ENCODE assay signal across 27 mouse cellular contexts in the genomic region with DNA sequence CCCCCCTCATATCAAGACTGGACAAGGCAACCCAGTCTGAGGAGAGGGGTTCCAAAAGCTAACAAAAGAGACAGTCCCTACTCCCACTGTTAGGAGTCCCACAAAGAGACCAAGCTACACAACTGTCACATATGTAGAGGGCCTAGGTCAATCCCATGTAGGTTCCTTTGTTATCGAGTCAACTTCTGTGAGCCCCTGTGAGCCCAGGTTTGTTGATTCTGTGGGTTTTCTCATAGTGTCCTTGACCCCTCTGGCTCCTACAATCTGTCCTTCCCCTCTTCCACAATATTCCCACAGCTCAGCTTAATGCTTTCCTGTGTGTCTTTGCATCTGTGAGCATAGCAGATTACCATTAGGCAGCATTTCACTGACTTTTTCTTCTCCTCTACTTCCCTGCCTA. TPM values are rescaled to one million over a fixed set of nuclear protein-coding genes. Genes with fewer than 3 reads are reported as not detected.
DNase-seq lines count a peak whose midpoint lies in the region; ATAC-seq and TF ChIP-seq lines count a peak whose summit lies in the region.
"Had no signal": no experiment of that assay in that cellular context is flagged by ENCODE, and none has a peak within 500 bp of the region (broad histone marks: within the 10 kb centered on the region; RNA-seq: fewer than 3 reads in every experiment).

No protein-coding gene starts in this region.

- no peak for TF ChIP-seq CTCF in kidney, adult 2 months (conservative IDR thresholded peaks at IDR 0.05; ENCODE audit: insufficient read depth, insufficient read length, low read depth, low read length)

- no peak overlapping the region for H3K9ac ChIP-seq in forebrain, embryonic 13.5 days
- H3K9ac ChIP-seq in kidney, embryonic 16.5 days (replicated peaks; ENCODE audit: low read length), result no peak overlapping the region
- H3K9ac ChIP-seq in midbrain, embryonic 11.5 days (ENCODE audit: low read length), result no peak overlapping the region
- H3K9ac ChIP-seq in midbrain, embryonic 16.5 days (ENCODE audit: low read depth, low read length), result no peak overlapping the region
- H3K9ac ChIP-seq in embryonic facial prominence, embryonic 13.5 days, result no peak overlapping the region
- H3K9ac ChIP-seq: embryonic facial prominence, embryonic 12.5 days; embryonic facial prominence, embryonic 15.5 days had no signal

- peaks cover 58% of the 10 kb centered on the region for H3K4me1 ChIP-seq in forebrain, embryonic 10.5 days
- peaks cover 11% of the 10 kb centered on the region for H3K4me1 ChIP-seq in forebrain, embryonic 13.5 days
- peaks cover 17% of the 10 kb centered on the region for H3K4me1 ChIP-seq in kidney, embryonic 16.5 days (ENCODE audit: insufficient read depth, low read length)
- peaks cover 5% of the 10 kb centered on the region; the same call in 1 of the 2 replicates for H3K4me1 ChIP-seq in kidney, adult 2 months (ENCODE audit: control insufficient read depth, insufficient read depth, low read length)
- peaks cover 11% of the 10 kb centered on the region for H3K4me1 ChIP-seq in midbrain, embryonic 11.5 days (ENCODE audit: control insufficient read depth, insufficient read depth, low read length)
- H3K4me1 ChIP-seq in midbrain, embryonic 16.5 days (ENCODE audit: control insufficient read depth, insufficient read depth, low read length), result peaks cover 7% of the 10 kb centered on the region
- H3K4me1 ChIP-seq in embryonic facial prominence, embryonic 13.5 days, result peaks cover 16% of the 10 kb centered on the region

- no peak overlapping the region for H3K4me3 ChIP-seq in forebrain, embryonic 10.5 days
- H3K4me3 ChIP-seq in forebrain, embryonic 13.5 days, result no peak overlapping the region
- no peak overlapping the region for H3K4me3 ChIP-seq in kidney, embryonic 16.5 days (ENCODE audit: low read length)
- H3K4me3 ChIP-seq in kidney, adult 2 months (ENCODE audit: insufficient read depth, low read depth, low read length), result no peak overlapping the region
- no peak overlapping the region for H3K4me3 ChIP-seq in midbrain, embryonic 11.5 days (ENCODE audit: low read depth, low read length)
- H3K4me3 ChIP-seq in midbrain, embryonic 16.5 days (ENCODE audit: low read depth, low read length), result no peak overlapping the region
- no peak overlapping the region for H3K4me3 ChIP-seq in embryonic facial prominence, embryonic 13.5 days
- H3K4me3 ChIP-seq: embryonic facial prominence, embryonic 12.5 days; embryonic facial prominence, embryonic 15.5 days; erythroblast, embryonic 14.5 days had no signal

- ATAC-seq in forebrain, embryonic 13.5 days, result no peak
- peak; percentile 37; the same call in 1 of the 2 replicates for ATAC-seq in kidney, embryonic 16.5 days (ENCODE audit: low FRiP score, low TSS enrichment)
- ATAC-seq in midbrain, embryonic 11.5 days (ENCODE audit: low FRiP score), result no peak
- ATAC-seq in midbrain, embryonic 16.5 days, result no peak
- ATAC-seq in embryonic facial prominence, embryonic 13.5 days (ENCODE audit: insufficient number of reproducible peaks, insufficient read depth, low FRiP score, low TSS enrichment, low read depth), result 0 out of 2 replicates have a peak, but pooled peaks have one; percentile 20
- ATAC-seq: activated CD4-positive, CD25-positive, alpha-beta regulatory T cell, adult 4 months; CD4-positive, CD25-positive, alpha-beta regulatory T cell, adult 4 months; forebrain, embryonic 14.5 days; forebrain, embryonic 16.5 days; Patski had no signal

- no peaks in the 10 kb centered on the region for H3K36me3 ChIP-seq in forebrain, embryonic 10.5 days (replicated peaks)
- H3K36me3 ChIP-seq in forebrain, embryonic 13.5 days (ENCODE audit: poor library complexity, severe bottlenecking), result no peaks in the 10 kb centered on the region
- H3K36me3 ChIP-seq in kidney, embryonic 16.5 days (ENCODE audit: insufficient read depth, low read length), result no peaks in the 10 kb centered on the region
- no peaks in the 10 kb centered on the region for H3K36me3 ChIP-seq in kidney, adult 2 months (ENCODE audit: control insufficient read depth, insufficient read depth, low read length)
- H3K36me3 ChIP-seq in midbrain, embryonic 11.5 days (ENCODE audit: control insufficient read depth, insufficient read depth, low read length), result no peaks in the 10 kb centered on the region
- H3K36me3 ChIP-seq in midbrain, embryonic 16.5 days (ENCODE audit: control insufficient read depth, insufficient read depth, low read length), result no peaks in the 10 kb centered on the region
- no peaks in the 10 kb centered on the region for H3K36me3 ChIP-seq in embryonic facial prominence, embryonic 13.5 days
- H3K36me3 ChIP-seq: embryonic facial prominence, embryonic 12.5 days; embryonic facial prominence, embryonic 15.5 days; G1E had no signal

- H3K4me2 ChIP-seq in forebrain, embryonic 13.5 days, result no peak overlapping the region
- no peak overlapping the region for H3K4me2 ChIP-seq in kidney, embryonic 16.5 days (replicated peaks; ENCODE audit: low read depth, low read length)
- no peak overlapping the region for H3K4me2 ChIP-seq in midbrain, embryonic 11.5 days
- H3K4me2 ChIP-seq in midbrain, embryonic 16.5 days (ENCODE audit: low read length), result no peak overlapping the region
- H3K4me2 ChIP-seq in embryonic facial prominence, embryonic 13.5 days, result no peak overlapping the region
- H3K4me2 ChIP-seq: embryonic facial prominence, embryonic 12.5 days; embryonic facial prominence, embryonic 15.5 days had no signal

- no peaks in the 10 kb centered on the region for H3K9me3 ChIP-seq in forebrain, embryonic 10.5 days
- H3K9me3 ChIP-seq in forebrain, embryonic 13.5 days (replicated peaks), result no peaks in the 10 kb centered on the region
- H3K9me3 ChIP-seq in kidney, embryonic 16.5 days (ENCODE audit: low read length), result no peaks in the 10 kb centered on the region
- H3K9me3 ChIP-seq in midbrain, embryonic 11.5 days (ENCODE audit: control insufficient read depth, low read length), result no peaks in the 10 kb centered on the region; the same call in 1 of the 2 replicates
- no peaks in the 10 kb centered on the region for H3K9me3 ChIP-seq in midbrain, embryonic 16.5 days (replicated peaks; ENCODE audit: control insufficient read depth, low read length, poor library complexity, severe bottlenecking)
- no peaks in the 10 kb centered on the region for H3K9me3 ChIP-seq in embryonic facial prominence, embryonic 13.5 days
- H3K9me3 ChIP-seq: embryonic facial prominence, embryonic 12.5 days; embryonic facial prominence, embryonic 15.5 days had no signal

- peak; percentile 13 for DNase-seq in forebrain, embryonic 10.5 days (ENCODE audit: extremely low spot score, low spot score)
- DNase-seq in kidney, adult 2 months, result no peak
- peak; percentile 92 for DNase-seq in midbrain, embryonic 11.5 days (ENCODE audit: low spot score, missing footprints)
- DNase-seq in heart, adult 18-20 months, result no peak
- DNase-seq: adrenal gland, adult 8-10 months; adrenal gland, postnatal 14 days; adrenal gland, postnatal 36 days; B cell, adult 2 months; cerebellum, adult 11-12 months; cerebellum, adult 2 months; cerebellum, adult 9-10 months; cerebellum, postnatal 10 days; cerebellum, postnatal 25 days had no signal

- no peak for TF ChIP-seq POLR2A in kidney, adult 2 months (IDR thresholded peaks at IDR 0.05; ENCODE audit: low read depth, low read length)

- no peak overlapping the region for H3K27ac ChIP-seq in forebrain, embryonic 10.5 days
- no peak overlapping the region for H3K27ac ChIP-seq in forebrain, embryonic 13.5 days
- no peak overlapping the region for H3K27ac ChIP-seq in kidney, embryonic 16.5 days (ENCODE audit: low read length)
- no peak overlapping the region for H3K27ac ChIP-seq in kidney, adult 2 months (ENCODE audit: insufficient read depth, low read depth, low read length)
- no peak overlapping the region for H3K27ac ChIP-seq in midbrain, embryonic 11.5 days (ENCODE audit: low read depth, low read length)
- no peak overlapping the region for H3K27ac ChIP-seq in midbrain, embryonic 16.5 days (ENCODE audit: low read length)
- H3K27ac ChIP-seq in embryonic facial prominence, embryonic 13.5 days, result no peak overlapping the region
- H3K27ac ChIP-seq: embryonic facial prominence, embryonic 12.5 days; embryonic facial prominence, embryonic 15.5 days had no signal

- no peaks in the 10 kb centered on the region for H3K27me3 ChIP-seq in forebrain, embryonic 10.5 days (ENCODE audit: poor library complexity, severe bottlenecking)
- no peaks in the 10 kb centered on the region for H3K27me3 ChIP-seq in forebrain, embryonic 13.5 days
- H3K27me3 ChIP-seq in kidney, embryonic 16.5 days (ENCODE audit: insufficient read depth, low read length), result no peaks in the 10 kb centered on the region
- no peaks in the 10 kb centered on the region for H3K27me3 ChIP-seq in kidney, adult 2 months (replicated peaks; ENCODE audit: control insufficient read depth, insufficient read depth, low read length)
- H3K27me3 ChIP-seq in midbrain, embryonic 11.5 days (ENCODE audit: control insufficient read depth, insufficient read depth, low read length), result peaks cover 9% of the 10 kb centered on the region
- H3K27me3 ChIP-seq in midbrain, embryonic 16.5 days (ENCODE audit: control insufficient read depth, insufficient read depth, low read depth, low read length), result no peaks in the 10 kb centered on the region
- H3K27me3 ChIP-seq in embryonic facial prominence, embryonic 13.5 days, result no peaks in the 10 kb centered on the region
- H3K27me3 ChIP-seq: CH12.LX; embryonic facial prominence, embryonic 12.5 days; embryonic facial prominence, embryonic 15.5 days; Patski had no signal

- 57% methylated on average over 1 of the region's 1 CpGs for WGBS in forebrain, embryonic 10.5 days
- 56% methylated on average over 1 of the region's 1 CpGs for WGBS in forebrain, embryonic 13.5 days
- 42% methylated on average over 1 of the region's 1 CpGs for WGBS in kidney, embryonic 16.5 days
- WGBS in kidney, adult 2 months, result 46% methylated on average over 1 of the region's 1 CpGs
- 29% methylated on average over 1 of the region's 1 CpGs for WGBS in midbrain, embryonic 11.5 days
- WGBS in midbrain, embryonic 16.5 days, result 35% methylated on average over 1 of the region's 1 CpGs
- WGBS in embryonic facial prominence, embryonic 13.5 days, result 33% methylated on average over 1 of the region's 1 CpGs

RNA-seq across cellular contexts. Expression of a gene that starts 28.5 kb away (rescaled TPM):
- polyA plus RNA-seq in forebrain, embryonic 10.5 days (2016; fragmentation: Nextera tagmentation; extraction: Ambion mirVana), result 22.7 and 29.2 TPM in 2 replicates
- 36.0 and 39.4 TPM in 2 replicates for polyA plus RNA-seq in forebrain, embryonic 13.5 days (2015; fragmentation: Nextera tagmentation; extraction: Ambion mirVana)
- polyA plus RNA-seq in kidney, embryonic 16.5 days (2015; fragmentation: Nextera tagmentation; extraction: Ambion mirVana), result 24.3 and 27.8 TPM in 2 replicates
- 37.2 and 44.5 TPM in 2 replicates for polyA plus RNA-seq in kidney, adult 2 months (2012; rRNA removed)
- polyA plus RNA-seq in midbrain, embryonic 11.5 days (2014; fragmentation: Nextera tagmentation; extraction: Ambion mirVana), result 32.5 and 36.2 TPM in 2 replicates
- 37.5 and 45.9 TPM in 2 replicates for polyA plus RNA-seq in midbrain, embryonic 16.5 days (2015; fragmentation: Nextera tagmentation; extraction: Ambion mirVana)
- 48.8 and 62.6 TPM in 2 replicates for polyA plus RNA-seq in embryonic facial prominence, embryonic 13.5 days (2015; fragmentation: Nextera tagmentation; extraction: Ambion mirVana)
- total RNA-seq in heart, adult 18-20 months (2021), result 10 to 100 TPM; 40.2 to 41.5 TPM
- polyA plus RNA-seq: G1E had no signal

Comparison
In these comparisons a context has a peak if more than half of its experiments do, and no peak if none do; other contexts are left out.
1. DNase-seq: peak in forebrain, embryonic 10.5 days (single experiment) and midbrain, embryonic 11.5 days (single experiment); none in kidney, adult 2 months (single experiment) and heart, adult 18-20 months (0 of 2).
2. ATAC-seq: peak in kidney, embryonic 16.5 days (single experiment) and embryonic facial prominence, embryonic 13.5 days (single experiment); none in forebrain, embryonic 13.5 days (single experiment), midbrain, embryonic 11.5 days (single experiment) and midbrain, embryonic 16.5 days (single experiment).